Mouse (Mus musculus): ENCODE measurements around the gene Arl4d. TPM values are rescaled to one million over a fixed set of nuclear protein-coding genes. Genes with fewer than 3 reads are reported as not detected.

The Arl4d gene
- total and polyA plus RNA-seq, 2 experiments from 2014 or later, result 13.4 to 22.5 TPM

- Histone ChIP-seq H3K36me3 (ENCODE audit: insufficient read depth) (no peaks in the 10 kb centered on the region), H3K27ac (ENCODE audit: low read depth, low read length) (no peak overlapping the region), H3K4me2 (ENCODE audit: low read depth) (no peak overlapping the region), H3K9ac (no peak overlapping the region), H3K4me3 (ENCODE audit: low read depth, low read length) (no peak overlapping the region), H3K27me3 (ENCODE audit: insufficient read depth, low read length) (no peaks in the 10 kb centered on the region), H3K4me1 (ENCODE audit: insufficient read depth) (no peaks in the 10 kb centered on the region), H3K9me3 (ENCODE audit: low read length) (no peaks in the 10 kb centered on the region)
- ATAC-seq (no peak), DNase-seq (no peak)
- no peak for TF ChIP-seq CTCF (IDR thresholded peaks at IDR 0.05; ENCODE audit: low read depth)
- WGBS, result 67% methylated on average over 5 of the region's 5 CpGs
These were observed 43.1 kb downstream of the Arl4d start for GRCm38 (mm10) chr11:101708482-101708881.

GRCm38 (mm10) chr11:101712811-101713210 lies 47.5 kb downstream of the Arl4d start:
- H3K4me2 ChIP-seq (ENCODE audit: low read depth), result no peak overlapping the region
- H3K9me3 ChIP-seq (ENCODE audit: low read length), result no peaks in the 10 kb centered on the region
- H3K9ac ChIP-seq, result no peak overlapping the region
- H3K4me3 ChIP-seq (ENCODE audit: low read depth, low read length), result no peak overlapping the region
- no peak for TF ChIP-seq CTCF (IDR thresholded peaks at IDR 0.05; ENCODE audit: low read depth)
- H3K27me3 ChIP-seq (ENCODE audit: insufficient read depth, low read length), result no peaks in the 10 kb centered on the region
- DNase-seq, result no peak
- WGBS, result 89% methylated on average over 9 of the region's 9 CpGs
- H3K4me1 ChIP-seq (ENCODE audit: insufficient read depth), result no peaks in the 10 kb centered on the region
- H3K36me3 ChIP-seq (ENCODE audit: insufficient read depth), result no peaks in the 10 kb centered on the region
- no peak for ATAC-seq
- no peak overlapping the region for H3K27ac ChIP-seq (ENCODE audit: low read depth, low read length)

- Histone ChIP-seq H3K4me3 (ENCODE audit: low read depth, low read length) (no peak overlapping the region), H3K27ac (ENCODE audit: low read depth, low read length) (no peak overlapping the region), H3K36me3 (ENCODE audit: insufficient read depth) (no peaks in the 10 kb centered on the region), H3K27me3 (ENCODE audit: insufficient read depth, low read length) (no peaks in the 10 kb centered on the region), H3K4me2 (ENCODE audit: low read depth) (no peak overlapping the region), H3K9ac (no peak overlapping the region), H3K9me3 (ENCODE audit: low read length) (no peaks in the 10 kb centered on the region), H3K4me1 (ENCODE audit: insufficient read depth) (no peaks in the 10 kb centered on the region)
- no peak for DNase-seq
- no peak for TF ChIP-seq CTCF (IDR thresholded peaks at IDR 0.05; ENCODE audit: low read depth)
- ATAC-seq, result no peak
- WGBS, result 68% methylated on average over 7 of the region's 7 CpGs
These were observed 48.7 kb downstream of the Arl4d start for GRCm38 (mm10) chr11:101714012-101714411.

Other genes with a start within 250 kb of the Arl4d start
- 87.8 and 89.8 TPM in 2 replicates for gene Aarsd1, start 247.9 kb upstream of the Arl4d start, total RNA-seq (2014; rRNA removed)
- 90.9 and 101 TPM in 2 replicates for gene Aarsd1, start 247.9 kb upstream of the Arl4d start, polyA plus RNA-seq (2015; fragmentation: Nextera tagmentation; extraction: Ambion mirVana)
- gene Gm27029, start 240.7 kb upstream of the Arl4d start, total RNA-seq (2014; rRNA removed), result 1.0 and 5.7 TPM in 2 replicates
- gene Gm27029, start 240.7 kb upstream of the Arl4d start, polyA plus RNA-seq (2015; fragmentation: Nextera tagmentation; extraction: Ambion mirVana), result 5.1 and 6.2 TPM in 2 replicates
- 10.9 and 12.6 TPM in 2 replicates for gene Rundc1, start 240.5 kb upstream of the Arl4d start, total RNA-seq (2014; rRNA removed)
- gene Rundc1, start 240.5 kb upstream of the Arl4d start, polyA plus RNA-seq (2015; fragmentation: Nextera tagmentation; extraction: Ambion mirVana), result 18.9 and 24.4 TPM in 2 replicates
- 0.62 and 1.8 TPM in 2 replicates for gene Ptges3l, start 240.2 kb upstream of the Arl4d start, total RNA-seq (2014; rRNA removed)
- gene Ptges3l, start 240.2 kb upstream of the Arl4d start, polyA plus RNA-seq (2015; fragmentation: Nextera tagmentation; extraction: Ambion mirVana), result 1.2 and 2.4 TPM in 2 replicates
- gene Rpl27, start 223.2 kb upstream of the Arl4d start, total RNA-seq (2014; rRNA removed), result 785 and 1,503 TPM in 2 replicates
- 274 and 348 TPM in 2 replicates for gene Rpl27, start 223.2 kb upstream of the Arl4d start, polyA plus RNA-seq (2015; fragmentation: Nextera tagmentation; extraction: Ambion mirVana)
- gene Ifi35, start 217.1 kb upstream of the Arl4d start, total RNA-seq (2014; rRNA removed), result 3.2 and 5.2 TPM in 2 replicates
- 3.8 and 5.1 TPM in 2 replicates for gene Ifi35, start 217.1 kb upstream of the Arl4d start, polyA plus RNA-seq (2015; fragmentation: Nextera tagmentation; extraction: Ambion mirVana)
- gene Rnd2, start 200.5 kb upstream of the Arl4d start, total RNA-seq (2014; rRNA removed), result 61.9 and 71.4 TPM in 2 replicates
- 88.1 and 96.6 TPM in 2 replicates for gene Rnd2, start 200.5 kb upstream of the Arl4d start, polyA plus RNA-seq (2015; fragmentation: Nextera tagmentation; extraction: Ambion mirVana)
- gene Vat1, start 199.3 kb upstream of the Arl4d start, total RNA-seq (2014; rRNA removed), result 131 and 174 TPM in 2 replicates
- 73.3 and 92.7 TPM in 2 replicates for gene Vat1, start 199.3 kb upstream of the Arl4d start, polyA plus RNA-seq (2015; fragmentation: Nextera tagmentation; extraction: Ambion mirVana)
- gene Brca1, start 113.6 kb upstream of the Arl4d start, total RNA-seq (2014; rRNA removed), result 3.3 and 4.2 TPM in 2 replicates
- gene Brca1, start 113.6 kb upstream of the Arl4d start, polyA plus RNA-seq (2015; fragmentation: Nextera tagmentation; extraction: Ambion mirVana), result 1.3 and 1.7 TPM in 2 replicates
- 121 and 141 TPM in 2 replicates for gene Nbr1, start 113.4 kb upstream of the Arl4d start, total RNA-seq (2014; rRNA removed)
- gene Nbr1, start 113.4 kb upstream of the Arl4d start, polyA plus RNA-seq (2015; fragmentation: Nextera tagmentation; extraction: Ambion mirVana), result 54.9 and 64.7 TPM in 2 replicates
- 0.77 and 3.5 TPM in 2 replicates for gene Tmem106a, start 83.3 kb upstream of the Arl4d start, total RNA-seq (2014; rRNA removed)
- 2.5 and 3.4 TPM in 2 replicates for gene Tmem106a, start 83.3 kb upstream of the Arl4d start, polyA plus RNA-seq (2015; fragmentation: Nextera tagmentation; extraction: Ambion mirVana)
- gene Gm11634, start 66.3 kb upstream of the Arl4d start, total RNA-seq (2014; rRNA removed), result not detected in 2 replicates
- not detected in 2 replicates for gene Gm11634, start 66.3 kb upstream of the Arl4d start, polyA plus RNA-seq (2015; fragmentation: Nextera tagmentation; extraction: Ambion mirVana)
- 4.4 and 5.2 TPM in 2 replicates for gene Rdm1, start 38.3 kb upstream of the Arl4d start, total RNA-seq (2014; rRNA removed)
- gene Rdm1, start 38.3 kb upstream of the Arl4d start, polyA plus RNA-seq (2015; fragmentation: Nextera tagmentation; extraction: Ambion mirVana), result 8.6 and 9.0 TPM in 2 replicates
- gene Dhx8, start 67.4 kb downstream of the Arl4d start, total RNA-seq (2014; rRNA removed), result 26.5 and 33.3 TPM in 2 replicates
- gene Dhx8, start 67.4 kb downstream of the Arl4d start, polyA plus RNA-seq (2015; fragmentation: Nextera tagmentation; extraction: Ambion mirVana), result 18.8 and 25.0 TPM in 2 replicates
- gene Etv4, start 119.8 kb downstream of the Arl4d start, total RNA-seq (2014; rRNA removed), result 24.2 and 25.1 TPM in 2 replicates
- gene Etv4, start 119.8 kb downstream of the Arl4d start, polyA plus RNA-seq (2015; fragmentation: Nextera tagmentation; extraction: Ambion mirVana), result 15.9 and 16.8 TPM in 2 replicates
- 1.1 and 2.0 TPM in 2 replicates for gene Meox1, start 228.8 kb downstream of the Arl4d start, total RNA-seq (2014; rRNA removed)
- gene Meox1, start 228.8 kb downstream of the Arl4d start, polyA plus RNA-seq (2015; fragmentation: Nextera tagmentation; extraction: Ambion mirVana), result 0.58 and 0.68 TPM in 2 replicates

Data from forebrain, postnatal 0 days (tissue).